Mouse (Mus musculus): ENCODE measurements around the gene Reep3. TPM values are rescaled to one million over a fixed set of nuclear protein-coding genes. Genes with fewer than 3 reads are reported as not detected.
"Not testable (repeated sequence)": the region's sequence is repeated elsewhere in the genome, so short reads cannot be mapped to it uniquely, and the experiment has no call there.

The Reep3 gene
- polyA plus RNA-seq, 1 experiment from 2014 or later, result 23.2 TPM

DNA sequence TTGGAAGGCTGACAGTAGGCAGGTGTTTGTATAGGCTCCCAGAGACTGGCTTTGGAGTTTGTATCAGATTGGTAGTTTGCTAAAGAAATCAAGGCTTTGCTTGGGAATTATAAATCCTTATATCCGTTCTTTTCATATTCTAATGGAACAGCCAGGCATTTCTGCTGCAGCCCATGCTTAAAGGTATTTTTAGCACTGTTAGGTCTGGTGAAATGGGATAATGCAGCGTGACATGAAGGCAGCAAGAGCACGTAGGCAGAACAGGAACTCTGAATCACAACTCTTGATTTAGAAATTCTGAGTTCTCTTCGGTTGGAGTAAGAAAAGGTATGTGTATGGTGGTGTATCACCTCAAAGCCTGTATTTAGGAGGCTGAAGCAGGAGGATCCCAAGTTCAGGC, 27.4 kb upstream of the Reep3 start:
- peaks cover 71% of the 10 kb centered on the region for H3K4me1 ChIP-seq

DNA sequence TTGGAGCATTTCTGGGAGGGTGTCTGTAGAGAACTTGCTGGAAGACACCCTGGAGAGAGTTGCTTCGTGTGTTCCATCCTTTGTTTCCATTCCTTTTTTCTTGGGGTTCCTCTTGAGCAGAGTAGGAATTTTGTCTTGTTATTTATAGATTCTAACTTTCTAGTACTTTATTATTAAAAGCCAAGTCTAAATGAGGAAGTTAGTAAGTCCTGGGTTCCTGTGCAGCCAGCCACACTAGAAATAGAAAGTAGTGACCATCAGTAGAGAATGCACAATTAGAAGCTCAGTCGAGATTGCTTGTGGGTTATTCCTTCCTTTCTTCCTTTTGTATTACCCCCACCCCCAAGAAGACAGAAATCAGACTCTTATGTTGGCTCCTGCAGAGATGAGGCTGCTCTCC, 27.0 kb upstream of the Reep3 start:
- Histone ChIP-seq H3K4me1 (peaks cover 75% of the 10 kb centered on the region), H3K36me3 (no peaks in the 10 kb centered on the region), H3K9me3 (no peaks in the 10 kb centered on the region), H3K4me2 (peak overlapping the region; percentile 45), H3K27ac (replicated peaks) (peak overlapping the region; percentile 83), H3K27me3 (replicated peaks) (no peaks in the 10 kb centered on the region), H3K9ac (peak overlapping the region; percentile 54; the same call in 1 of the 2 replicates), H3K4me3 (no peak overlapping the region)
- 40% methylated on average over 2 of the region's 2 CpGs for WGBS
- no peak for ATAC-seq (ENCODE audit: extremely low read depth, insufficient number of reproducible peaks, low FRiP score, low TSS enrichment)

More for the DNA sequence above, 27.4 kb upstream of the Reep3 start:
- Histone ChIP-seq H3K36me3 (no peaks in the 10 kb centered on the region), H3K4me2 (peak overlapping the region; percentile 45), H3K4me3 (no peak overlapping the region), H3K9me3 (no peaks in the 10 kb centered on the region), H3K27ac (replicated peaks) (peak overlapping the region; percentile 83), H3K9ac (peak overlapping the region; percentile 54; the same call in 1 of the 2 replicates), H3K27me3 (replicated peaks) (no peaks in the 10 kb centered on the region)
- ATAC-seq (ENCODE audit: extremely low read depth, insufficient number of reproducible peaks, low FRiP score, low TSS enrichment), result no peak
- WGBS, result 39% methylated on average over 4 of the region's 4 CpGs

DNA sequence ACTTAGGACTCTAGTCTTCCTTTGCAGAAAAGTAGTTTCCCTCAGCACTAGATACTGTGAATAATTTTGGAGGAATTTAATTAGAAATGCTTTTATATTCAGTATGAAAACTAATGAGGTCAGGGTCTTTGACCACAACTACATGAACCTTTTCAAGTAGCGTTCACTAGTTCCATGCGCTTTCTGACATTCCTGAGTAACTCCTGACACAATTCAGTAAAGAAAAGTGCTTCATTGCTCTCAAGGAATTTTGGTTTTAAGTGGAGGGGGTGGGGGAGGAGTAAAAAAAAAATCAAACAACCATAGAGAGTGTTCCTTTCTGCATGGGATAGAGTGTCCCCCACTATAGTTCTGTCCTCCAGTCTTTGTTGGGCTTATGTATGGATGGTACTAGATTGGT, 23.9 kb upstream of the Reep3 start:
- no peaks in the 10 kb centered on the region for H3K27me3 ChIP-seq (replicated peaks)
- no peak overlapping the region for H3K9ac ChIP-seq
- H3K9me3 ChIP-seq, result no peaks in the 10 kb centered on the region
- H3K4me3 ChIP-seq, result no peak overlapping the region
- no peak for ATAC-seq (ENCODE audit: extremely low read depth, insufficient number of reproducible peaks, low FRiP score, low TSS enrichment)
- H3K4me1 ChIP-seq, result peaks cover 80% of the 10 kb centered on the region
- 0 out of 2 replicates have a peak overlapping the region, but pooled peaks have one; percentile 37 for H3K27ac ChIP-seq (replicated peaks)
- H3K4me2 ChIP-seq, result no peak overlapping the region
- 75% methylated on average over 2 of the region's 2 CpGs for WGBS
- no peaks in the 10 kb centered on the region for H3K36me3 ChIP-seq

DNA sequence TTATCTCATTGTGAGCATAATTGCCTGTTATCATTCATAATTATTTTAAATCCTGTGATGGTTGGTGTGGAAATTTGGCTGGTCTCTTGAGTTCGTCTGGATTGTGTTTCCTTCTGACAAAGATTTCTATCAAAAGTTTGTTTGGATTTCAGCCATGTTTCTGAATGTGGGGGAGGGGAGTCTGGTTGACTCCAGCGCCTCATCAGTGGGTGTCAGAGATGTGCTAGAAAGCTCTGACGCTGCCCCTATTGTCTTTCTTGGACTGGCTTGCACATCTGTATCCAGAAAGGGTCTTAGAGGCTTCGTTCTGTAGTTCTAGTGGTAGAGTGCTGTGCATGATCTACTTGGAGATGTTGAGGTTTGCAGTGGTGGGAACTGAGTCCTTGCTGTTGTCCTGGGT, 23.4 kb upstream of the Reep3 start:
- H3K4me2 ChIP-seq, result no peak overlapping the region; the same call in 1 of the 2 replicates
- no peaks in the 10 kb centered on the region for H3K9me3 ChIP-seq
- H3K36me3 ChIP-seq, result no peaks in the 10 kb centered on the region
- no peaks in the 10 kb centered on the region for H3K27me3 ChIP-seq (replicated peaks)
- 39% methylated on average over 4 of the region's 4 CpGs for WGBS
- no peak for ATAC-seq (ENCODE audit: extremely low read depth, insufficient number of reproducible peaks, low FRiP score, low TSS enrichment)
- H3K27ac ChIP-seq (replicated peaks), result 0 out of 2 replicates have a peak overlapping the region, but pooled peaks have one; percentile 37
- H3K4me3 ChIP-seq, result no peak overlapping the region
- H3K4me1 ChIP-seq, result peaks cover 80% of the 10 kb centered on the region
- no peak overlapping the region for H3K9ac ChIP-seq

DNA sequence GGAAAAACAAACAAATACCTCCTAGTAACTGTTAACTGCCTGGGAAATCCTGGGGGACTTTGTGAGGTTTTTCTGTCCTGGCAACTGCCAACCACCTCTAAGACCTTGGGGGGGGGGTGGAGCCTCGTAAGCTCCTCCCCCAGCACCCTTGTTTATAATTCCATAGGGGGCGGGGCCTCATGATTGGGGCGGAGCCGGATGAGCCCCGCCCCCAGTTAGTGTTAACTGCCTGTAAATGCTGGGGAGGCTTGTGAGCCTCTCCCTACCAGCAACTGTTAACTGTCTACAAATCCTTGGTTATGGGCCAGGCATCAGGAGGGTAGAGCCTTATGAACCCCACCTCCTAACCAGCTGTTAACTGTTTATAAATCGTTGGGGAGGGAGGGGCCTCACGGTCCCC, 22.5 kb upstream of the Reep3 start:
- ATAC-seq (ENCODE audit: extremely low read depth, insufficient number of reproducible peaks, low FRiP score, low TSS enrichment), result no peak
- peaks cover 2% of the 10 kb centered on the region for H3K36me3 ChIP-seq
- H3K9me3 ChIP-seq, result no peaks in the 10 kb centered on the region
- no peak overlapping the region; the same call in 1 of the 2 replicates for H3K4me2 ChIP-seq
- no peak overlapping the region for H3K27ac ChIP-seq (replicated peaks)
- H3K27me3 ChIP-seq (replicated peaks), result no peaks in the 10 kb centered on the region
- WGBS, result 48% methylated on average over 7 of the region's 7 CpGs
- no peak overlapping the region for H3K9ac ChIP-seq
- no peak overlapping the region for H3K4me3 ChIP-seq
- peaks cover 82% of the 10 kb centered on the region for H3K4me1 ChIP-seq

DNA sequence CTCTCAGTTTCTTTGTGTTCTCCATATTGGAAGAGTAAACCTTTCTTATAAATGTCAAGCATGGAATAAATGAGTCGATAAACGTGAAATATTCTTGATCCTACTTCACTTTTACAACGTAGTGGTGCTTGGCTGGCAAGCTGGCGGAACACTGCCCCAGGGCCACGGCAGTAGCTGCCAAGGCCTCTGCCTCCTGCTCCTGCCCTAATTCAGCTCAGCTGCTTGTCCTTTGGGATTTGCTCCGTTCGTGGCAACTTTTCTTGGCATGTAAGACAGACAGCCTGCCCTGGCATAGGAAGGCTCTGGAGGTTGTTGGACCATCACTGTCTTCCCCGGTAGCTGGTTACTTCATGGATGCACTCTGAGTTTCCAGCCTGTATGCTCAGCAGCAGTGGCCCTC, 19.5 kb upstream of the Reep3 start:
- no peaks in the 10 kb centered on the region for H3K9me3 ChIP-seq
- no peak overlapping the region for H3K4me3 ChIP-seq
- 75% methylated on average over 8 of the region's 8 CpGs for WGBS
- ATAC-seq (ENCODE audit: extremely low read depth, insufficient number of reproducible peaks, low FRiP score, low TSS enrichment), result no peak
- H3K27ac ChIP-seq (replicated peaks), result peak overlapping the region; percentile 77
- H3K4me2 ChIP-seq, result no peak overlapping the region
- H3K36me3 ChIP-seq, result peaks cover 4% of the 10 kb centered on the region
- H3K4me1 ChIP-seq, result peaks cover 69% of the 10 kb centered on the region
- H3K27me3 ChIP-seq (replicated peaks), result no peaks in the 10 kb centered on the region
- H3K9ac ChIP-seq, result peak overlapping the region; percentile 58; the same call in 1 of the 2 replicates

DNA sequence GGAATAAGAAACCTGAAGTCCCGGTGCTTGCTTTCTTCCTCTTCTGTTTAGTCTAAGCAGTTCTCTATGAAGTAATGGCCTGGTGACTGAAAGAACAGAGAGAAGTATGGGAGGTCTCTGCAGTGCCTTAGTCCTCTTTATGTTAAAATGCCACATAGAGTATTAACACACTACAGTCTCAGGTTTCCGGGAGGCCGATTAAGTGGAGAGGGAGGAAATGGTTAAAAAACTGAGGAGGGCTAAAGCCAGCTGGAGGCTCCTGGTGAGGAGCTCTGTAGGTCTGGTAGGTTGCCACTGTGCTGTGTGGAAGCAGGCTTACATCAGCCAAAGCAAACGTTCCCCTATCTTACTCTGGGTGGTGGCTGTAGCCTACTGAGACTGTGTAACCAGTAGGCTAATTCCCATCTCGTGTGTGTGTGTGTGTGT, 18.9 kb upstream of the Reep3 start:
- Histone ChIP-seq H3K4me2 (peak overlapping the region; percentile 2; the same call in 1 of the 2 replicates), H3K27me3 (replicated peaks) (no peaks in the 10 kb centered on the region), H3K27ac (replicated peaks) (peak overlapping the region; percentile 77), H3K9me3 (no peaks in the 10 kb centered on the region), H3K4me3 (no peak overlapping the region), H3K4me1 (peaks cover 74% of the 10 kb centered on the region), H3K36me3 (peaks cover 4% of the 10 kb centered on the region), H3K9ac (peak overlapping the region; percentile 1; the same call in 1 of the 2 replicates)
- peak; percentile 21; the same call in 1 of the 2 replicates for ATAC-seq (ENCODE audit: extremely low read depth, insufficient number of reproducible peaks, low FRiP score, low TSS enrichment)
- 19% methylated on average over 5 of the region's 5 CpGs for WGBS

DNA sequence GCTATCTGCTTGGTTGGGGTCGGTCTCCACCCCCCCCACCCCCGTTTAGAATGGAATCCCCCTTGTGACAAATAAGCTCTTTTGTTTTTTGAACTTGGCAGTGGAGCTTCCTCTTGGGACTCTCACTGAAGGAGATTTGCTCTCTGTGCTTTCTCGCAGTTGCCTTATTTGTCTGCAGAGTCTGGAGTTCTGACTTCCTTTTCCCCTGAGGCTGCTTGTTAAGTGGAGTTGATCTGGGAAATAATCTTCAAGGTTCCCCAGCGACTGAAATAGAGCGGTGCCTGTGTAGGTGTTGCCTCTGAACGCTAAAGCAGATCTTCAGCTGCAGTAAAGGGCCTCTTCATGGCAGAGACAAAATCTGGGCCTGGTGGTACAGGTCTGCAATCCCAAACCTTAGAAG, 18.4 kb upstream of the Reep3 start:
- Histone ChIP-seq H3K4me3 (no peak overlapping the region), H3K9ac (peak overlapping the region; percentile 41), H3K9me3 (no peaks in the 10 kb centered on the region), H3K4me2 (no peak overlapping the region), H3K27me3 (replicated peaks) (no peaks in the 10 kb centered on the region), H3K36me3 (peaks cover 4% of the 10 kb centered on the region), H3K27ac (replicated peaks) (peak overlapping the region; percentile 77), H3K4me1 (peaks cover 72% of the 10 kb centered on the region)
- WGBS, result 12% methylated on average over 6 of the region's 6 CpGs
- no peak for ATAC-seq (ENCODE audit: extremely low read depth, insufficient number of reproducible peaks, low FRiP score, low TSS enrichment)

DNA sequence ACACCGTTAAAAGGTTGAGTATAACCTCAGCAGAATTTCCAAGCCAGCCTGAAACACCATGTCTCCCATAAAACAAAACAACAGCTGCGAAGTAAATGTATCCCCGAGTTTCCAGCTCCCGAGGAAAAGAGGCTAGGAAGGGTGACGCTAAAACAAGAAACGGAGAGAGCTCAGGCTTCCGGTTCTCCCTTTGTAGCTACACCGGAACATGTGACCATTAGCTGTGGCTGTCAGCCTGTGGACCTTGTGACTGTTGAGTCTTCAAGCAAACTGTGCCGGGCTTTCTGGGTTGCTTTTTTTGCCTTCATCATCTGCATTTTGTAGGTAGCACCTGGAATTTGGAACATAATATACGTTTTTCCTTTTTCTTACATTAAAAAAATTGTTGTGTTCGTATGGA, 17.1 kb upstream of the Reep3 start:
- ATAC-seq (ENCODE audit: extremely low read depth, insufficient number of reproducible peaks, low FRiP score, low TSS enrichment), result no peak
- Histone ChIP-seq H3K36me3 (peaks cover 7% of the 10 kb centered on the region), H3K27ac (replicated peaks) (no peak overlapping the region), H3K9me3 (no peaks in the 10 kb centered on the region), H3K9ac (no peak overlapping the region), H3K4me3 (no peak overlapping the region), H3K4me2 (no peak overlapping the region), H3K27me3 (replicated peaks) (no peaks in the 10 kb centered on the region), H3K4me1 (peaks cover 70% of the 10 kb centered on the region)
- 80% methylated on average over 11 of the region's 11 CpGs for WGBS

DNA sequence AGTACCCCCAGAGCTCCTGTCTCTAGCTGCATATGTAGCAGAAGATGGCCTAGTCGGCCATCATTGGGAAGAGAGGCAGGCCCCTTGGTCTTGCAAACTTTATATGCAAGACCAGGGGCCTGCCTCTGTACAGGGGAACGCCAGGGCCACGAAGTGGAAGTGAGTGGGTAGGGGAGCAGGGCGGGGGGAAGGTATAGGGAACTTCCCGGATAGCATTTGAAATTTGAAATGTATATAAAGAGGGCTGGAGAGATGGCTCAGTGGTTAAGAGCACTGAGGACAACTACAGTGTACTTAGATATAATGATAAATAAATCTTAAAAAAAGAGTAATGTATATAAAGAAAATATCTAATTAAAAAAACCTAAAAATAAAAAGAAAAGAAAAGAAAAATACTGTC, 16.2 kb upstream of the Reep3 start:
- not testable (repeated sequence) for H3K27me3 ChIP-seq (replicated peaks); H3K4me2 ChIP-seq; H3K27ac ChIP-seq (replicated peaks); H3K9ac ChIP-seq; H3K9me3 ChIP-seq; H3K4me3 ChIP-seq; ATAC-seq (ENCODE audit: extremely low read depth, insufficient number of reproducible peaks, low FRiP score, low TSS enrichment)
- H3K4me1 ChIP-seq, result peaks cover 75% of the 10 kb centered on the region
- H3K36me3 ChIP-seq, result peaks cover 14% of the 10 kb centered on the region
- 85% methylated on average over 5 of the region's 5 CpGs for WGBS

DNA sequence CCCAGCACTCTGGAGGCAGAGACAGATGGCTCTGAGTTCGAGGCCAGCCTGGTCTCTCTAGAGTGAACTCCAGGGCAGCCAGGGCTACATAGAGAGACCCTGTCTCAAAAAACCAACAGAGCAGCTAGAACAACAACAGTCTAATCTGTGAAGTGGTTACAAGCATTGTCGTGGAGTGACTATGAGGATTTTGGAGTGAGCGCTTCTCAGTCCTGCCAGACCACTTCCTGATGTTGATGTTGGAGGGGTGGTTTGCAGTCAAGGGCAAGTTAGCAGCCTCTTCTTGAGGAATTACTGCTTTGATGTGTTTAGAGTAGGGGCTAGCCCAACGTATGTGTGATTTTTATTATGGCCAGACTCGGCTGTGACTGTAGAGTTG, 15.0 kb upstream of the Reep3 start:
- H3K4me1 ChIP-seq, result peaks cover 81% of the 10 kb centered on the region
- no peaks in the 10 kb centered on the region for H3K27me3 ChIP-seq (replicated peaks)
- H3K36me3 ChIP-seq, result peaks cover 24% of the 10 kb centered on the region
- no peak overlapping the region for H3K4me3 ChIP-seq
- H3K9ac ChIP-seq, result no peak overlapping the region
- 60% methylated on average over 5 of the region's 5 CpGs for WGBS
- ATAC-seq (ENCODE audit: extremely low read depth, insufficient number of reproducible peaks, low FRiP score, low TSS enrichment), result no peak
- H3K27ac ChIP-seq (replicated peaks), result no peak overlapping the region
- no peak overlapping the region for H3K4me2 ChIP-seq
- H3K9me3 ChIP-seq, result no peaks in the 10 kb centered on the region

DNA sequence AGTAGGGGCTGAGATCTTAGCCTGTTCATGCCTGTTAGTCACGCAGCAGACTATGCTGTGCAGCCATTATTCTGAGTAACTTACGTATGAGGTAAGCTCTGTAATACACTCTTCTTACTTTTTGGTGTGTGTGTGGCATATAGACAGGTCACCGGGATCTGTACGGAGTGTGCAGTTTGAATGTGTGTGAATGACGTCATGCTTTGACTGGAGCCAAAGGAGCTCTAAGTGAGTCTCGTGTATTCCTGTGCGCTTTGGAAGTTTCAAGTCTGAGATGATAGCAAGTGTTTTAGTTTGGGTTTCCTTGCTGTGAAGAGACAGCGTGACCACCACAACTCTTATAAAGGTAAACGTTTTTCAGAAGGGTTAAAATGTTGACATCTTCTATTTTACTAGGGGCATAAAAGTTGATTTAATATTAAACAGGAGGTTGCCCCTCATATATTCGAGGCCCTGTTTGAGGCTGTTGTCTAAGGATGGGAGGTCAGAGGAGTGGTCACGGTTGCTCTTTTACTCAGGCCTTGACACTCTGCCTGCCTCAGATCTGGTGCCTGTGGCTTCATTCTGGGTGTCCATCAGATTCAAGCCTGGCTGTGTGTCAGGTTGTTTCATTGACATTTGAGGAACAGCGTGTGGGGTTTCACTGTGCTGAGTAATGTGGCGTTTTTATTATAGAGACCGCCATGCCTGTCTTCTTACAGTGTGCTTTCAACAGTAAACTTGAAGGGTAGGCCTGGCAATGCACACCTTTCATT, 14.5 kb upstream of the Reep3 start:
- peak overlapping the region; percentile 21; the same call in 1 of the 2 replicates for H3K9ac ChIP-seq
- no peaks in the 10 kb centered on the region for H3K27me3 ChIP-seq (replicated peaks)
- ATAC-seq (ENCODE audit: extremely low read depth, insufficient number of reproducible peaks, low FRiP score, low TSS enrichment), result no peak
- H3K4me1 ChIP-seq, result peaks cover 81% of the 10 kb centered on the region
- H3K4me3 ChIP-seq, result no peak overlapping the region
- no peak overlapping the region for H3K4me2 ChIP-seq
- H3K9me3 ChIP-seq, result no peaks in the 10 kb centered on the region
- 69% methylated on average over 14 of the region's 14 CpGs for WGBS
- peak overlapping the region; percentile 48; the same call in 1 of the 2 replicates for H3K27ac ChIP-seq (replicated peaks)
- H3K36me3 ChIP-seq, result peaks cover 24% of the 10 kb centered on the region
